Mouse (Mus musculus) lung, adult 2 months (tissue): ENCODE data around the gene B3galt1. TPM values are rescaled to one million over a fixed set of nuclear protein-coding genes. Genes with fewer than 3 reads are reported as not detected.

Experiments used
- DNase-seq: peaks from one replicate; pipeline ENCODE4 v3.0.0; 2022
- H3K4me1 ChIP-seq: fragments of 200-500 bp; 2 replicates; pipeline ENCODE4 v1.6.1; 2011; ENCODE audit warnings: low read length; ENCODE audit not compliant: control insufficient read depth, insufficient read depth
- H3K4me3 ChIP-seq: fragments of 200-500 bp; replicated peaks from 2 replicates; pipeline ENCODE3; 2011; ENCODE audit warnings: low read depth, mild to moderate bottlenecking, control low read depth, low read length; ENCODE audit errors: extremely low read depth
- CTCF ChIP-seq: fragments of 200-500 bp; IDR thresholded peaks from 2 replicates; pipeline ENCODE4 v1.5.1; 2011; ENCODE audit warnings: mild to moderate bottlenecking, low read length, control low read depth; ENCODE audit not compliant: insufficient read depth
- POLR2A ChIP-seq: fragments of 200-500 bp; IDR thresholded peaks from 2 replicates; pipeline ENCODE4 v1.6.1; 2011; ENCODE audit warnings: low read depth, mild to moderate bottlenecking, control low read depth, low read length, borderline replicate concordance; ENCODE audit errors: extremely low read depth
- WGBS: fragments of 180-500 bp; shearing (Covaris S2); methylation state at CpG from one replicate; pipeline ENCODE4 v1.1.7; 2018; 5-methylcytosine and 5-hydroxymethylcytosine counted together
- polyA plus RNA-seq: library from polyadenylated mRNA; depleted of rRNA; stranded (reverse); fragments of >200 nt; gene quantifications from 2 replicates; pipeline ENCODE4 v1.2.3, GENCODE M21; 2012

Gene B3galt1
- polyA plus RNA-seq, 1 experiment: 0.36 TPM

DNA sequence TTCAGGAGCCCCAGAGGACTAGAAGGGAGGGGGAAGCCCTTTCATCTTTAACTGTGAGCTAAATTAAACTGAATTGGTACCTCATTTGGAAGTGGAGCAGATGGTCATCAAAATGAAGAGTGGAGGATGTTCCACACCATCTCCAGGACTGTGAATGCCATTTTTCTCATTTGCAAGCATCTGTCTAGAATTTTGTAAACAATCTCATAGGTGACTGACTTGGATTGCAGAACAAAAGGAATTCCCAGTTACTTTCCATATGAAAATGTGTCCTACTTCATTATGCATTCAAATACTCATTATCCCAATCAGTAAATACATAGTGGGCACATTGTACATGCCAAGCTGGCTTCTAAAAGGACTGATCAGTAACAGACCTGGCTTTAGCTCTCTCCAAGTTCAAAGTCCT, 515.2 kb downstream of the B3galt1 start:
- no peak for DNase-seq
- Histone ChIP-seq H3K4me3 (no peak overlapping the region), H3K4me1 (peaks cover 3% of the 10 kb centered on the region; the same call in 1 of the 2 replicates)
- TF ChIP-seq POLR2A (no peak), CTCF (no peak)

DNA sequence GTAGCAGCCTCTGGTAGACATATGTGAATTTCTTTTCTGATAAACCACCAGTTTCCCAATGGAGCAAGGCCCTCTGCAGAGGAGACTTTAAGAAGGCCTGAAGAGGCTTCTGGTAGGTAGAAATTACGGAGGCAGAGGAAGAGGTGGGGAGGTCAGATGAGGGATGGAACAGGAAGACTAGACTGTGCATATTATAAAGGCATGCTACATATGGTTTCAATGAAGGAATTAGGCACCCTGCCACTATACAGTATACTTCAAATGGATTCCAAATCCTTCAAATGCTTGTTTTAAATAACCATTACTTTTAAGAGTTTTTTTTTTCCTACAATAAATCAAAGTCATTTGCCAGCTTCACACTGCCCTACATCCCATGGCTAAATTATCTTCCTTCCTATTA, 518.8 kb downstream of the B3galt1 start:
- 76% methylated on average over 1 of the region's 1 CpGs for WGBS
- Histone ChIP-seq H3K4me1 (peaks cover 3% of the 10 kb centered on the region; the same call in 1 of the 2 replicates), H3K4me3 (no peak overlapping the region)
- no peak for DNase-seq
- TF ChIP-seq POLR2A (no peak), CTCF (no peak)

DNA sequence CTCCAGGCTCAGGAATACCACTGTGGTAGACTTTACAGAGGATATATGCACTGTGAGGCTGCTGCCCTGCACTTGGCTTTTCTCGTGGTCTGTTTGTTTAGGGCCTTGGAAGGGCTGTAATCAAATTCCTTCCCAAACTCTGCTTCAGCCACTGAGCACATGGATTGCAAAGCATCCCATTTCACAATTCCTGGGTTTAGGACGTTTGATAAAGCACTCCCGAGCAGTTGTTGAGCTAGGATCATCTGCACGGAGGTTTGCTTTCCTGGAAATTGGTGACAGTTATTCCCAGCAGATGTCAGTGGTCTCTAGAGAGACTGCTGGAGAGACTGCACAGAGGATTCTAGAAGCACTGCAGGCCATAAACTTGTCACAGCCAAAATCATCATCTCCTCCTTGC, 520.4 kb downstream of the B3galt1 start:
- no peak for DNase-seq
- no peak overlapping the region for H3K4me3 ChIP-seq
- no peaks in the 10 kb centered on the region for H3K4me1 ChIP-seq
- TF ChIP-seq POLR2A (no peak), CTCF (no peak)
- 40% methylated on average over 4 of the region's 4 CpGs for WGBS

DNA sequence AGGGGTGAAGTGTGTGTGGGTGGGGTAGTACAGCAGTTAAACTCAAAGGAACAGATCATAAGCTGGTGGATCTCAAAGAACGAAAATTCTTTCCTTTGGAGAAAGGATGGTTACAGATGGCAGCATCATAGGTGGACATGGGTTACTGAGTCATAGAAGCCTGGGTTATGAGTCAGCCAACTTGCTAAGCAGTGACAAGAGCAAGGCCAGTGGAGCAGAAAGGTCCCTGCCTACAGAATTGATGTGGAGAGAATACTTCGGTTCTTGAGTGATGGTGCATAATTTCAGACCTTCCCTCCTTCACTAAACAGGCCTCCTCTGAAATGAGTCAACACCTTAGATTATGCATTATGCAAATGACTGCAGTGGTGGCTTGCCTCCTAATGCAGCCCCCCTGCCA, 525.9 kb downstream of the B3galt1 start:
- no peaks in the 10 kb centered on the region for H3K4me1 ChIP-seq
- no peak for DNase-seq
- TF ChIP-seq POLR2A (no peak), CTCF (no peak)
- 79% methylated on average over 2 of the region's 2 CpGs for WGBS
- H3K4me3 ChIP-seq: no peak overlapping the region

DNA sequence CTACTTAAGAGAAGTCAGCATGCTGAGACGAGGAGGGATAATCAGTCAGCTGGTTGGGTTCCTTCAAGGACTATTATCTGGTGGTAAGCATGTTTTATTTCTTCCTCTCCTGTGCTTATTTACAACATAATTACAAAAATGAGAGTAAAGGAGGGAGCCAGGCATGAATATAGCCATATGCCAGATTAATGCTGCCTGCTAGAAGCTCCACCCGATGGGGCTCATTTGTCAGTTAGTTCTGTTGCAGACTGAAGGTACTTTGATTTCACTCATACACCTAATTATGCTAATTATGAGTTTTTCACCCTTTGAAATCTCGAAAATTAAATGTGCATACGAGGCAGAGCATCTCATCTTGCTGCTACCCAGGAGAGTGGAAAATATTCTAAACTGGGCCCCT, 539.0 kb downstream of the B3galt1 start:
- 66% methylated on average over 4 of the region's 4 CpGs for WGBS
- Histone ChIP-seq H3K4me1 (no peaks in the 10 kb centered on the region), H3K4me3 (no peak overlapping the region)
- no peak for DNase-seq
- TF ChIP-seq POLR2A (no peak), CTCF (no peak)

DNA sequence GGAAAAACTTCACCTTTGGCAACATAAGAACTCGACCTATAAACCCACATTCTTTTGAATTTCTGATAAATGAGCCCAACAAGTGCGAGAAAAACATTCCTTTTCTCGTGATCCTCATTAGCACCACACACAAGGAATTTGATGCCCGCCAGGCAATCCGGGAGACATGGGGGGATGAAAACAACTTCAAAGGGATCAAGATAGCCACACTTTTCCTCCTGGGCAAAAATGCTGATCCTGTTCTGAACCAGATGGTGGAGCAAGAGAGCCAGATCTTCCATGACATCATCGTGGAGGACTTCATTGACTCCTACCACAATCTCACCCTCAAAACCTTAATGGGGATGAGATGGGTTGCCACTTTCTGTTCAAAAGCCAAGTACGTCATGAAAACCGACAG, 552.4 kb downstream of the B3galt1 start:
- no peak for DNase-seq
- Histone ChIP-seq H3K4me3 (no peak overlapping the region), H3K4me1 (no peaks in the 10 kb centered on the region)
- 66% methylated on average over 8 of the region's 8 CpGs for WGBS
- TF ChIP-seq POLR2A (no peak), CTCF (no peak)

DNA sequence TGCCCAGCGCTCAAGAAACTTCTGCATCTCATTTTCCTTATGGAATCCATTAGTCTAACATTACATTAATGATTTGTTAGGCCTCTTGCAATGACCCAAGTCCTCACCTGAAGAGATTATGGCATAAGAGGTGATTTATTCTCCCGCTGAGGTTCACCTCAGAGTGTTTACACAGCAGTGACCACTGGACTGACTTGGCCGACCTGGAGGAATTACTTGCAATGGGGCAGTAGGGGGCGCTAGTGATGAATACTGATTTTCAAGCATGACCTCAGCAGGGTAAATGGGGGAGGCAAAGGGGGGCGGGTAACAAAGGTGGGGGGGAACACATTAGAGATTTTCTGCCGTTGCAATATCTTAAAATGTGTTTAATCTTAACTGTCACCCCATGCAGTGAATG, 559.1 kb downstream of the B3galt1 start:
- H3K4me3 ChIP-seq: no peak overlapping the region
- 48% methylated on average over 6 of the region's 6 CpGs for WGBS
- TF ChIP-seq POLR2A: no peak
- 0 out of 2 replicates have a peak, but pooled peaks have one; percentile 11 for TF ChIP-seq CTCF
- no peaks in the 10 kb centered on the region for H3K4me1 ChIP-seq
- DNase-seq: no peak

DNA sequence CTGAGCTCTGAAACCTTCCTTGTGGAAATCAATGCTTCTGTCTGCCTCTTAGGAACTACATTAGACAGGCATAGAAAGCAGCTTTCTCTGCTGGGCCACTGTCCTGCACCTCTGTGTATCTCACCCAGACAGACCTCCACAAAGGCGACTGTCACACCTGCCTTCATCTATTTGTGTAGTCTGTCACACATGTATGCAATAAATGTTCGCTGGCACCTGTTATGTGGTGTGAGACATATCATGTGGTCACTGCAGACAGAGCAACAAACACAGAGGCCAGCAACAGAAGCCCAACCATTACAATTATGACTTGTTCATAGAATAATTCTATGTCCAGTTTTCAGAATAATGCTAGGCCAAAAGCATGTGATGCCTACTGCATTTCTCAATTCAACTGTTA, 575.4 kb downstream of the B3galt1 start:
- Histone ChIP-seq H3K4me1 (no peaks in the 10 kb centered on the region), H3K4me3 (no peak overlapping the region)
- DNase-seq: no peak
- WGBS: 86% methylated on average over 2 of the region's 2 CpGs
- TF ChIP-seq POLR2A (no peak), CTCF (no peak)

DNA sequence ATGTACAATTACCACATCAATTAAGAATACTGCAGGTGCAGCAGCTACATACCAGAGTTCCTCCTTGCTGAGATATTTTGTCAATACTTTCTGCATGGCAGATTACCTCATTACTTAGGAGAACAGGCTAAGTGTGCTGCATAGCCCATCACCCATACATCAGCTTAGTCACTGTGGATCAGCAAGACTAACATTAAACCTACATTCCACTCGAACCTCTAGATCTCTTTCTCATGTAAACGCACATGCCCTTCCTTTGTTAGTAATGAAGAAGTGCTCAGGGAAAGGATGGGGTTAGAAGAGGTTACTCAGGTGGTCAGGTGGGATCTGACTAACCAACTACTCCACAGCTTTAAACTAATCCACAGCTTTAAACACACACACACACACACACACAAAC, 577.6 kb downstream of the B3galt1 start:
- 65% methylated on average over 2 of the region's 2 CpGs for WGBS
- no peak for DNase-seq
- Histone ChIP-seq H3K4me3 (no peak overlapping the region), H3K4me1 (no peaks in the 10 kb centered on the region)
- TF ChIP-seq CTCF (no peak), POLR2A (no peak)

DNA sequence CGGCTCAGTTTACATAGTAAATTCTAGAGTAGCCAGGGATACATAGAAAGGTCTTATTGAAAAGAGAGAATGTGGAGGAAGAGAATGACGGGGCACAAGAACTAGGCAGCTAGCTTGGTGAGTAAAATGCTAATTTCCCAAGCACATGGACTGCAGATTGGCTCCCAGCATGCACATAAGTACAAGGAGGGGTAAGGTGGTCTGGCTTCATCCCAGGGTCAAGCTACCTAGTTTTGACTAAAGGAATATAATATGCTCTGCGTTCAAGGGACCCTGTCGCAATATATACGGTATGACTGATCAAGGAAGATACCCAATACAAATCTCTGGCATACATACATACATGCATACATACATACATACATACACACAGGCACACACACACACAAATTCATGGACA, 594.1 kb downstream of the B3galt1 start:
- no peaks in the 10 kb centered on the region for H3K4me1 ChIP-seq
- WGBS: 78% methylated on average over 5 of the region's 5 CpGs
- TF ChIP-seq CTCF: no peak
- TF ChIP-seq POLR2A: no peak
- no peak overlapping the region for H3K4me3 ChIP-seq
- no peak for DNase-seq

DNA sequence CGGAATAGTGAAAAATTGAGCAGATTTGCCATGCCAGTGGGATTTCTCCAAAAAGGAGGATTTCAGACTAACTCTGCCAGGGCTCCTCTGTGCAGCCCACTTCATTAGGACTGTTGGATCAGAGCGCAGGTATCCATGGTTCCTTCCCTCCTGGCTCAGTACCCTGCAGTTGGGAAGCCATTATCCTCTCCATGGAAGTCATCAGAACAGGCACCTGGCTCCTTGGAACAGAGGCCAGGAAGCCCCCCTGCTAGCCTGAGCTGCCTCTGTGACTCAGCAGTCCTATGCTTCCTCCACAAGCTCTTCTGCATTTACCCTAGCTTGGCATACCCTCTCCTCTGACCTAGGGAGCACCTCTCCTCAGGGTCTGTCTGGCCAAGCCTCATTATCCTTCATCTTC, 594.9 kb downstream of the B3galt1 start:
- 87% methylated on average over 2 of the region's 2 CpGs for WGBS
- H3K4me3 ChIP-seq: no peak overlapping the region
- TF ChIP-seq CTCF (no peak), POLR2A (no peak)
- no peaks in the 10 kb centered on the region for H3K4me1 ChIP-seq
- no peak for DNase-seq

DNA sequence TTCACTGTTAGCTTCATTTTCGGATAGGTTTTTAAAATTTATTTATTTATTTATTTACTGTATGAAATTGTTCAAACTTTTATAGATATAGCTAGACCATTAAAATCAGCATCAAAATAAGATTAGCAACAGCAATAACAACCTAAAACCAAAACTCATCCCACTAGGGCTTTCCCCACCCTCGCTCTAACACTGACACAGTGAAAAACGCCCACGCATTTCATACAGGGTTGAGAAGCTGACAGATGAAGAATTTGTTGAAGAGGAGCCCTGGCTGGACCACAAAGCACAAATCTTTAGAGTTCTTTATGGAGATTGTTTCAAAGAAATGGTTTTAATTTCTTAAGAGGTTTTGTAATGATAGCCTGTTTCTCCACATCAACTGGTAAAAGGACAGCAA, 596.3 kb downstream of the B3galt1 start:
- no peak overlapping the region for H3K4me3 ChIP-seq
- DNase-seq: no peak
- H3K4me1 ChIP-seq: no peaks in the 10 kb centered on the region
- no peak for TF ChIP-seq CTCF
- TF ChIP-seq POLR2A: no peak
- 86% methylated on average over 4 of the region's 4 CpGs for WGBS
